Mouse (Mus musculus): ENCODE measurements at regions not wholly inside any gene's neighbourhood (a gene's known extent, or its start where the extent isn't known, plus 50 kb on each side); places are given as distances from the start of the nearest gene placed in this dataset.

- Histone ChIP-seq H3K27ac (replicated peaks) (no peak overlapping the region), H3K4me3 (no peak overlapping the region), H3K9me3 (no peaks in the 10 kb centered on the region), H3K4me2 (replicated peaks) (no peak overlapping the region), H3K36me3 (no peaks in the 10 kb centered on the region), H3K4me1 (peaks cover 7% of the 10 kb centered on the region; the same call in 1 of the 2 replicates), H3K27me3 (no peaks in the 10 kb centered on the region), H3K9ac (replicated peaks) (no peak overlapping the region)
- WGBS = 83% methylated on average over 1 of the region's 1 CpGs
- no peak for ATAC-seq (replicated peaks)
Observed at GRCm38 (mm10) chr11:48249315-48249714, 260.5 kb upstream of the Sgcd start.

GRCm38 (mm10) chr11:48221156-48221555 is 232.4 kb upstream of the Sgcd start:
- ATAC-seq (replicated peaks) = no peak; the same call in 1 of the 2 replicates
- WGBS = 31% methylated on average over 4 of the region's 4 CpGs
- H3K9ac ChIP-seq (replicated peaks) = no peak overlapping the region
- no peaks in the 10 kb centered on the region for H3K9me3 ChIP-seq
- no peak overlapping the region for H3K27ac ChIP-seq (replicated peaks)
- H3K4me3 ChIP-seq = no peak overlapping the region
- no peaks in the 10 kb centered on the region for H3K4me1 ChIP-seq
- no peaks in the 10 kb centered on the region for H3K27me3 ChIP-seq
- H3K36me3 ChIP-seq = no peaks in the 10 kb centered on the region
- no peak overlapping the region for H3K4me2 ChIP-seq (replicated peaks)

GRCm38 (mm10) chr11:48219157-48219556 is 230.4 kb upstream of the Sgcd start:
- 74% methylated on average over 1 of the region's 1 CpGs for WGBS
- Histone ChIP-seq H3K4me3 (no peak overlapping the region), H3K9ac (replicated peaks) (no peak overlapping the region), H3K36me3 (no peaks in the 10 kb centered on the region), H3K9me3 (no peaks in the 10 kb centered on the region), H3K27me3 (no peaks in the 10 kb centered on the region), H3K4me1 (no peaks in the 10 kb centered on the region), H3K27ac (replicated peaks) (no peak overlapping the region), H3K4me2 (replicated peaks) (no peak overlapping the region)
- no peak for ATAC-seq (replicated peaks)

- no peaks in the 10 kb centered on the region for H3K4me1 ChIP-seq
- no peak overlapping the region for H3K27ac ChIP-seq (replicated peaks)
- H3K4me3 ChIP-seq = no peak overlapping the region
- no peaks in the 10 kb centered on the region for H3K36me3 ChIP-seq
- H3K9ac ChIP-seq (replicated peaks) = no peak overlapping the region
- H3K27me3 ChIP-seq = no peaks in the 10 kb centered on the region
- H3K4me2 ChIP-seq (replicated peaks) = no peak overlapping the region
- no peak for ATAC-seq (replicated peaks)
- H3K9me3 ChIP-seq = no peaks in the 10 kb centered on the region
- 73% methylated on average over 2 of the region's 2 CpGs for WGBS
Observed at GRCm38 (mm10) chr11:48216762-48217161, 228.0 kb upstream of the Sgcd start.

GRCm38 (mm10) chr11:48186604-48187003 is 197.8 kb upstream of the Sgcd start:
- ATAC-seq (replicated peaks) = no peak; the same call in 1 of the 2 replicates
- no peak overlapping the region for H3K4me3 ChIP-seq
- no peaks in the 10 kb centered on the region for H3K27me3 ChIP-seq

GRCm38 (mm10) chr11:48178943-48179342 is 190.2 kb upstream of the Sgcd start:
- no peaks in the 10 kb centered on the region for H3K36me3 ChIP-seq
- no peaks in the 10 kb centered on the region for H3K27me3 ChIP-seq
- no peaks in the 10 kb centered on the region for H3K4me1 ChIP-seq
- no peak overlapping the region for H3K9ac ChIP-seq (replicated peaks)
- H3K4me3 ChIP-seq = no peak overlapping the region
- H3K9me3 ChIP-seq = no peaks in the 10 kb centered on the region
- ATAC-seq (replicated peaks) = no peak
- no peak overlapping the region for H3K27ac ChIP-seq (replicated peaks)
- no peak overlapping the region for H3K4me2 ChIP-seq (replicated peaks)

More at GRCm38 (mm10) chr11:48186604-48187003, 197.8 kb upstream of the Sgcd start:
- Histone ChIP-seq H3K4me1 (no peaks in the 10 kb centered on the region), H3K36me3 (no peaks in the 10 kb centered on the region), H3K9ac (replicated peaks) (no peak overlapping the region), H3K27ac (replicated peaks) (no peak overlapping the region), H3K9me3 (no peaks in the 10 kb centered on the region), H3K4me2 (replicated peaks) (no peak overlapping the region)
- 47% methylated on average over 4 of the region's 4 CpGs for WGBS

GRCm38 (mm10) chr11:48178174-48178573 is 189.4 kb upstream of the Sgcd start:
- Histone ChIP-seq H3K9ac (replicated peaks) (no peak overlapping the region), H3K9me3 (no peaks in the 10 kb centered on the region), H3K4me3 (no peak overlapping the region), H3K27ac (replicated peaks) (no peak overlapping the region), H3K27me3 (no peaks in the 10 kb centered on the region), H3K4me2 (replicated peaks) (no peak overlapping the region), H3K36me3 (no peaks in the 10 kb centered on the region), H3K4me1 (no peaks in the 10 kb centered on the region)
- no peak for ATAC-seq (replicated peaks)
- WGBS = 36% methylated on average over 3 of the region's 3 CpGs

- Histone ChIP-seq H3K4me2 (replicated peaks) (no peak overlapping the region), H3K4me3 (no peak overlapping the region), H3K27me3 (no peaks in the 10 kb centered on the region), H3K4me1 (no peaks in the 10 kb centered on the region), H3K9ac (replicated peaks) (no peak overlapping the region), H3K36me3 (no peaks in the 10 kb centered on the region), H3K27ac (replicated peaks) (no peak overlapping the region), H3K9me3 (no peaks in the 10 kb centered on the region)
- ATAC-seq (replicated peaks) = no peak
- WGBS = 69% methylated on average over 4 of the region's 4 CpGs
Observed at GRCm38 (mm10) chr11:48176451-48176850, 187.7 kb upstream of the Sgcd start.

- Histone ChIP-seq H3K9me3 (no peaks in the 10 kb centered on the region), H3K27ac (replicated peaks) (no peak overlapping the region), H3K4me2 (replicated peaks) (no peak overlapping the region), H3K27me3 (no peaks in the 10 kb centered on the region), H3K4me3 (no peak overlapping the region), H3K36me3 (no peaks in the 10 kb centered on the region), H3K9ac (replicated peaks) (no peak overlapping the region), H3K4me1 (no peaks in the 10 kb centered on the region)
- no peak for ATAC-seq (replicated peaks)
- WGBS = 88% methylated on average over 6 of the region's 6 CpGs
Observed at GRCm38 (mm10) chr11:48152219-48152618, 163.4 kb upstream of the Sgcd start.

GRCm38 (mm10) chr11:48133335-48133734 is 144.6 kb upstream of the Sgcd start:
- Histone ChIP-seq H3K4me2 (replicated peaks) (no peak overlapping the region), H3K9ac (replicated peaks) (no peak overlapping the region), H3K36me3 (no peaks in the 10 kb centered on the region), H3K27me3 (no peaks in the 10 kb centered on the region), H3K27ac (replicated peaks) (no peak overlapping the region), H3K9me3 (no peaks in the 10 kb centered on the region), H3K4me3 (no peak overlapping the region), H3K4me1 (no peaks in the 10 kb centered on the region)
- no peak for ATAC-seq (replicated peaks)

GRCm38 (mm10) chr11:48098063-48098462 is 109.3 kb upstream of the Sgcd start:
- H3K27ac ChIP-seq (replicated peaks) = no peak overlapping the region
- H3K9me3 ChIP-seq = no peaks in the 10 kb centered on the region
- H3K4me3 ChIP-seq = no peak overlapping the region
- no peaks in the 10 kb centered on the region for H3K36me3 ChIP-seq
- no peaks in the 10 kb centered on the region for H3K27me3 ChIP-seq
- no peak for ATAC-seq (replicated peaks)
- 92% methylated on average over 3 of the region's 3 CpGs for WGBS
- no peak overlapping the region for H3K9ac ChIP-seq (replicated peaks)
- no peak overlapping the region for H3K4me2 ChIP-seq (replicated peaks)
- H3K4me1 ChIP-seq = no peaks in the 10 kb centered on the region

GRCm38 (mm10) chr11:48097455-48097854 is 108.7 kb upstream of the Sgcd start:
- Histone ChIP-seq H3K4me1 (no peaks in the 10 kb centered on the region), H3K9me3 (no peaks in the 10 kb centered on the region), H3K27ac (replicated peaks) (no peak overlapping the region), H3K4me3 (no peak overlapping the region), H3K27me3 (no peaks in the 10 kb centered on the region), H3K4me2 (replicated peaks) (no peak overlapping the region), H3K36me3 (no peaks in the 10 kb centered on the region), H3K9ac (replicated peaks) (no peak overlapping the region)
- 95% methylated on average over 6 of the region's 6 CpGs for WGBS
- ATAC-seq (replicated peaks) = no peak

GRCm38 (mm10) chr11:48067072-48067471 is 78.3 kb upstream of the Sgcd start:
- H3K4me2 ChIP-seq (replicated peaks) = no peak overlapping the region
- no peak overlapping the region for H3K27ac ChIP-seq (replicated peaks)
- H3K9ac ChIP-seq (replicated peaks) = no peak overlapping the region
- no peak overlapping the region for H3K4me3 ChIP-seq
- H3K4me1 ChIP-seq = peaks cover 6% of the 10 kb centered on the region; the same call in 1 of the 2 replicates
- H3K9me3 ChIP-seq = no peaks in the 10 kb centered on the region
- no peaks in the 10 kb centered on the region for H3K27me3 ChIP-seq
- no peaks in the 10 kb centered on the region for H3K36me3 ChIP-seq
- WGBS = 25% methylated on average over 3 of the region's 3 CpGs
- ATAC-seq (replicated peaks) = peak; percentile 64

All from forebrain, embryonic 15.5 days (tissue).